36 mouse cellular contexts compared by ENCODE assay signal in the genomic region with DNA sequence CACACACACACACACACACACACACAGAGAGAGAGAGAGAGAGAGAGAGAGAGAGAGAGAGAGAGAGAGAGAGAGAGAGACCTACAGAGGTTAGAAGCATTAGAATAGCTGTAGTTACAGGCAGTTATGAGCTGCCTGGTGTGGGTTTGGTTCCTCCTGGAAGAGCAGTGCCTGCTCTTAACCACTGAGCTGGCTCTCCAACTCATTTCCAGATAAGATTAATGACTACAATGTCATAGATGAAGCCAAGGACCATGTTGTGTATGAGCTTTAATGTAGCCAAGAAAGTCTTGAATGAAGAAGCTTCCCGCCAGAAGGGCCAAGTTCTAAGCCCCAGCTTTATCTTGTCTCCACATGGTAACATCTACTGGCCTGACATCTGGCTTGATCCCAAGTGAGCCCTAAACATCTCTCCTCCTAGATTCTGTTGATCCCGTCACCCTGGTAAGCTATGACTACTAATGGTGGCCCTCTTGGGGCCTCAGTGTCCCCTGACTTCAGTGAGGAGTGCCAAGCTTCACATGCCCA. TPM values are rescaled to one million over a fixed set of nuclear protein-coding genes. Genes with fewer than 3 reads are reported as not detected.
"Had no signal": no experiment of that assay in that cellular context is flagged by ENCODE, and none has a peak within 500 bp of the region (broad histone marks: within the 10 kb centered on the region; RNA-seq: fewer than 3 reads in every experiment).

No protein-coding gene starts in this region.

- H3K4me3 ChIP-seq: gastrocnemius, adult 2 months; heart, adult 2 months; heart, embryonic 12.5 days; hindbrain, embryonic 10.5 days; hindbrain, embryonic 12.5 days; intestine, embryonic 15.5 days; layer of hippocampus, adult 2 months; left cerebral cortex, adult 2 months; limb, embryonic 13.5 days; limb, embryonic 15.5 days; liver, embryonic 12.5 days had no signal

- H3K27me3 ChIP-seq: heart, embryonic 12.5 days; hindbrain, embryonic 12.5 days; intestine, embryonic 15.5 days; limb, embryonic 13.5 days; limb, embryonic 15.5 days; liver, embryonic 12.5 days had no signal

- H3K9ac ChIP-seq: heart, embryonic 12.5 days; hindbrain, embryonic 12.5 days; hindbrain, embryonic 14.5 days; intestine, embryonic 15.5 days; limb, embryonic 13.5 days; limb, embryonic 15.5 days; liver, embryonic 12.5 days; liver, embryonic 14.5 days had no signal

- DNase-seq: gastrocnemius, adult 2 months; gastrocnemius, postnatal 10 days; gastrocnemius, postnatal 25 days; heart, adult 2 months; heart, postnatal 10 days; heart, postnatal 4 days; kidney, adult 18-20 months; kidney, adult 8-10 months; kidney, postnatal 10 days; kidney, postnatal 25 days; kidney, postnatal 4 days; left cerebral cortex, postnatal 4 days had no signal

- H3K9me3 ChIP-seq: heart, embryonic 12.5 days; hindbrain, embryonic 10.5 days; hindbrain, embryonic 12.5 days; intestine, embryonic 15.5 days; limb, embryonic 13.5 days; limb, embryonic 15.5 days; liver, embryonic 12.5 days had no signal

- H3K36me3 ChIP-seq: heart, embryonic 12.5 days; hindbrain, embryonic 10.5 days; hindbrain, embryonic 12.5 days; intestine, embryonic 15.5 days; limb, embryonic 13.5 days; limb, embryonic 15.5 days; liver, embryonic 12.5 days had no signal

- ATAC-seq: hindbrain, embryonic 16.5 days; inflammation-experienced regulatory T-cells, adult 6 months; intestine, embryonic 15.5 days; intestine, postnatal 0 days; liver, embryonic 12.5 days had no signal

- H3K27ac ChIP-seq: gastrocnemius, adult 2 months; heart, adult 2 months; hindbrain, embryonic 10.5 days; hindbrain, embryonic 12.5 days; hindbrain, embryonic 14.5 days; intestine, embryonic 15.5 days; layer of hippocampus, adult 2 months; left cerebral cortex, adult 2 months; limb, embryonic 13.5 days; limb, embryonic 15.5 days; liver, embryonic 12.5 days; liver, embryonic 14.5 days had no signal

RNA-seq across cellular contexts. Expression of gene Neu4, which starts 12.9 kb away (rescaled TPM):
- total RNA-seq: gastrocnemius, adult 2 months; gastrocnemius, postnatal 10 days; gastrocnemius, postnatal 25 days; gastrocnemius, postnatal 4 days; granulocyte monocyte progenitor cell, adult 5-6 weeks; heart, adult 2 months; heart, postnatal 10 days; heart, postnatal 25 days; heart, postnatal 4 days; liver, adult 2 months had no signal
- polyA plus RNA-seq: heart, adult 2 months; heart, embryonic 12.5 days; heart, embryonic 14.5 days; heart, embryonic 16.5 days; hindbrain, embryonic 10.5 days; hindbrain, embryonic 12.5 days; intestine, embryonic 15.5 days; intestine, postnatal 0 days; kidney, embryonic 14.5 days; kidney, embryonic 16.5 days; limb, embryonic 11.5 days; limb, embryonic 13.5 days; limb, embryonic 15.5 days; liver, adult 2 months; liver, embryonic 12.5 days; liver, embryonic 14.5 days had no signal

RNA-seq across cellular contexts. Expression of gene Pdcd1, which starts 19.2 kb away (rescaled TPM):
- total RNA-seq: gastrocnemius, adult 2 months; gastrocnemius, postnatal 10 days; gastrocnemius, postnatal 4 days; granulocyte monocyte progenitor cell, adult 5-6 weeks; heart, adult 2 months; heart, postnatal 10 days; heart, postnatal 25 days; heart, postnatal 4 days; left cerebral cortex, adult 2 months; left cerebral cortex, postnatal 14 days had no signal
- polyA plus RNA-seq: hindbrain, embryonic 14.5 days; hindbrain, embryonic 16.5 days; kidney, embryonic 14.5 days; kidney, embryonic 16.5 days; limb, embryonic 11.5 days; liver, adult 2 months; liver, embryonic 12.5 days had no signal

RNA-seq across cellular contexts. Expression of gene Gal3st2c, which starts 42.8 kb away (rescaled TPM):
- total RNA-seq: granulocyte monocyte progenitor cell, adult 5-6 weeks; liver, adult 2 months had no signal
- polyA plus RNA-seq: heart, embryonic 12.5 days; hindbrain, embryonic 10.5 days; hindbrain, embryonic 12.5 days; hindbrain, embryonic 14.5 days; hindbrain, embryonic 16.5 days; kidney, embryonic 14.5 days; kidney, embryonic 16.5 days; limb, embryonic 11.5 days; limb, embryonic 13.5 days; limb, embryonic 15.5 days; liver, adult 2 months; liver, embryonic 12.5 days; liver, embryonic 14.5 days had no signal
